Mouse (Mus musculus): ENCODE results near the gene Lrrtm1.

DNA sequence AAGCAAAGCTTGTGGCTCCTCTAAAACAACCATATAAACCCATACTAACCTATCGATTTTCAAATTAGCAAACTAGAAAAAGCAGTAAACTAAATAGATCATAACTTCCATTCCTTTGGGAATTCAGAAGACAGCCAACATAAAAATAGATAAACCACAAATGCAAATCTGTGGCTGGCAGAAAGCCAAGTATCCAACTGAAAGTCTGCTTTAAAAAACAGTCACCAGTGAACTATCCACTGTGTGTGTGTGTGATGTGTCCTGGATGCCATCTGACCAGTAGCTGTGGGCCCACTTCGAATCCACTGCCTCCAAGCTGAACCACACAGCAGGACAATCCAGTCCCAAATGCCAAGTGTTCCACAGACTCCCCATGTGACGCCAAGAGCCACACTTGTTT lies 45.8 kb upstream of the Lrrtm1 start:
- TF ChIP-seq ZC3H11A (IDR thresholded peaks at IDR 0.05; ENCODE audit: borderline replicate concordance, low read depth, low read length) = no peak
- no peak for TF ChIP-seq MAFK (IDR thresholded peaks at IDR 0.05; ENCODE audit: insufficient read depth, low read depth, low read length)
- TF ChIP-seq CHD2 (IDR thresholded peaks at IDR 0.05; ENCODE audit: low read depth, low read length) = no peak
